Mouse (Mus musculus): ENCODE results near the gene Taldo1.

Taldo1 gene

DNA sequence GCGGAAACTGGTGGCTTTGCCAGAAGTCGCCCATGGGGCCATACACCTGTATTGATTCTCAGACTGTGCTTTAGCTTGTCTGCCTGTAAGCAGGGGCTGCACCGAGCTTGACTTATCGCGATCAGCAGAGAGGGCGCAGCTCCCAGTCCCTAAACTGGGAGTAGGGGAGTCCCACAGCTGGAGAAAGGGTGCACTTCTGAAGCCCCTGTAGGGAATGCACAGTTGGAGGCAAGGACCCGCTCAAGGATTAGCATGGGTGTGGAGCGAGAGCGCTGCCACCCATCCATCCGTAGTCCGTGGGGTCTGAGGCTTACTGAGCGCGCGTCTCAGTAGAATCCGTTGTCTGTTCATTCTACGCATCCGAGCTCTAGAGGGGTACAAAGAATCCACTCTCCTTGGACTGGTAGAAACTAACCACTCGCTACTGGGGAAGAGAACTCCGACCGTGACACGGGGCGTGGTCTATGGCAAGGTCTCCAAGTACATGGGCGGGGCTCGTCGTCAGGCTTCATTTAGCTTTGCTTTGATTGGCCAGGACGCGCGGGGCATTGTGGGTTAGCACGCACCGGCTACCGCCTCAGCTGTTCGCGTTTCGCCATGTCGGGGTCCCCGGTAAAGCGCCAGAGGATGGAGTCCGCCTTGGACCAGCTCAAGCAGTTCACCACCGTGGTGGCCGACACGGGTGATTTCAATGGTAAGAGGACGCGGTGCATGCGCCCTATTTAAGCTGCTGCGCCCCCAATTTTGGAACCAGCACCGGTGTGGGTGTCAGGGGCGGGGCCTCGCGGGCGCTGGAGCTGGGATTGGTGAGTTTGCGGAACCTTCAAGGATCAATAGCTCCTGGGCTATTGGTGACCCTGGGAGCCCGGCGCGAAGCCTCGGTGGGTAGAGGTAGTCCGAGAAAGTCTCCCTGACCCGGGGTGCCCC is at the start of gene Taldo1:
Taldo1 (plus strand) TSS at position 575 of the 927 bp plus-strand sequence.
- DNase-seq (ENCODE audit: low read depth, low spot score): peak; percentile 94

DNA sequence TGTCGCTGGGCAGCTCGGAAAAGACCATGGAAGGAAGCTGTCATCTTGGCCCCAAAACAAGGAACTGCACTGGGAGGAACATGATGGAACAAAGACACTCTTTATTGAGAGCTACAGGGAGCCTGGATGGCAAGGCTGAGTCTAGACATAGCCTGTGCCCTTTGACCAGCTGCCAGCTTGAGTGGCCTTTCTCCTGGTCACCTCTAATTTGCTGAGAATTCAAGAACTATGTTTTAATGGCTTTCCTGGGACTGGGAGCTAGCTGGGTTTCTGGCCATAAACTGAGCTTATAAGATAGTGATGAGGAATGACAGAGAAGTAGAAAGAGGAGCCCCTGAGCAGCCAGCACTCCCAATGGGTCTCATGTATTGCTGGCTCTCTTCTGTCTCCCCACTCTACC is 48.8 kb upstream of the Taldo1 start:
- no peak for DNase-seq (ENCODE audit: low read depth, low spot score)

DNA sequence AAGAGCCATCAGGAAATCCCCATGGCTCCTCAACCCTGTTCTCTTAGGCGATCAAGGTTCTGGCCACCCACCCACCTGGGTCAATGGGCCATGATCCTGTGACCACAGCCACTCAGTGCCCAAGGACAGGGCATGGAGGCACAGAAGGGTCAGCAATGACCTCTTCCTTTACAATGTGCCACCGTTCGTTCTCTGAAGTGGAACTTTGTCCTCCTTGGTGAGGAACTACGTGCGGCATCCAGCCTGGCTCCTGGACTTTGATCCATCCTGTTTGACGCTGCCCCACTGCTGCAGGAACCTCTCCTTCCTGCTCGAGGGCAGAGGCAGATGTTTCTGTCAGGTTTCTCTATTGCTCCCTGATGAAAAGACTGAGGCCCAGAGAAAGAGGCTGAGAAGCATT is 48.3 kb upstream of the Taldo1 start:
- DNase-seq (ENCODE audit: low read depth, low spot score): no peak

DNA sequence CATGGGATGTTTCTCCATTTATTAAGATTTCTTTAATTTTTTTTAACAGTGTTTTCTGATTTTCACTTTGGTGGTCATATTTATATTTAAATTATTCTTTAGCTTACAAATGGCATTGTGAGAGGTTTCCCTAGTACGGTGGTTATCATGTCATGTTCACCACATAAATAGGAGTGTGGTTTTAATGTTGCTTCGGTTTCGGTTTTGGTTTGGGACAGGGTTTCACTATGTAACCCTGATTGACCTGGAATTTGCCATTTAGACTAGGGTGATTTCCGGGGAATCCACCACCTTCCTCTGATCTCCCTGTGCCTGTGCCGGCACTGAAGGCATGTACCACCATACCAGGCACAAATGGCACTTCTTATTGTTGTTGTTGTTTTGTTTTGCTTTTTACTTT is 47.2 kb upstream of the Taldo1 start:
- peak; percentile 78 for DNase-seq (ENCODE audit: low read depth, low spot score)

DNA sequence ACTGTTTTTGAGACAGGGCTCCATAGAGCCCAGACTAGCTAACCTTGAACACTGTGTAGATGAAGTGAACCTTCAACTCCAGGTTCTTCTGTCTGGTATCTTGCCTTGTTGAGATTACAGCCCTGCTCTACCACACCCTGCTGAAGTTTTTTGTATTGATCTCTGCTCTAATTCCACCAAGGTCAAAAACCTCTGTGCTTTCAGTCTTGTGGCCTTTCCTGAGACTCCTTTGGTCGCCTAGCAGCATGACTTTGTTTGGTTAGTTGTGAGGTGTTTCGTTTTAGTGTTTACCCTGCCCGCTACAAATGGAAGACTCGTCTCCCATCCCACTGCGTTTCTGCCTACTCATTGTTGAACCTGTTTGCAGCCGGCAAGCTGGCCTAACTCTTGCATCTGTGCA is 40.9 kb upstream of the Taldo1 start:
- DNase-seq (ENCODE audit: low read depth, low spot score): no peak

DNA sequence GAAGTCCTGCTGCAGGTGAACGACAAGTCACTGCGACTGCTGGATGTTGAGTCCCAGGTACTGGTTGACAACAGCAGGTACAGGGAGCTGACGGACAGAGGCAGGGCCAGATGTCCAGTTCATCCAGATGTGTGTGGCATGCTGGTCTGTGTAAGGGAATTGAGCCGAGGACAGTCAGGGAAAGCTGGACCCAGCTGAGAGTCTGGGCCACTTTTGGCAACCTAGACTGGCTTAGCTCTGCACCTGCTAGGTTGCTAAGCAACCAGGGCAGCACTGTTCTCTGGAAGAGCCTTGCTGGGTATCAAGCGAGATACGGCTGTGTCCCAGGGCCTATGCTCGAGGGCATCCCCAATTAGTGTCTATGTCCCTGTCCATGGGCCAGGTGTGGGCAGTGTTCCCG is 36.9 kb upstream of the Taldo1 start:
- no peak for DNase-seq (ENCODE audit: low read depth, low spot score)

DNA sequence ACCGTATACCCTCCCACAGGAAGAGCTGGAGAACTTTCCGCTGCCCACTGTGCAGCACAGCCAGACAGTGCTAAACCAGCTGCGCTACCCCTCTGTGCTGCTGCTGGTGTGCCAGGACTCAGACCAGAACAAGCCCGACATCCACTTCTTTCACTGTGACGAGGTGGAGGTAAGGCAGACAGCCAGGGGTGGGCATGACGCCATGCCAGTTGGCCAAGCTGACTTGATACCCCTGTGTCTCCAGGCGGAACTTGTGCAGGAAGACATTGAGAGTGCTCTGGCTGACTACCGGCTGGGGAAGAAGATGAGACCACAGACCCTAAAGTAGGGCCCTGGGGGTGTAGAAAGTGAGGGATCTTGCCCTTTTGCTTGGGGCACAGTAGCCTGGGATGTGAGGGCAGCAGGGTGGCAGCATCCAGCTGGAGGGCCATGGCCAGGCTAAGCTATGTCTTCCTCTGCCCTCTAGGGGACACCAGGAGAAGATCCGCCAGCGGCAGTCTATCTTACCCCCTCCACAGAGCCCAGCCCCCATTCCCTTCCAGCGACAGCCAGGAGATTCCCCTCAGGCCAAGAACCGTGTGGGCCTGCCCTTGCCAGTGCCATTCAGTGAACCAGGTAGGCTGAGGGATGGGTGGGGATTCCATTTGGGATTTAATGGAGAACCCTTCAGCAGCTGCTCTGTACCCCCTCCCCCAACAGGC is 36.2 kb upstream of the Taldo1 start:
- no peak for DNase-seq (ENCODE audit: low read depth, low spot score)

DNA sequence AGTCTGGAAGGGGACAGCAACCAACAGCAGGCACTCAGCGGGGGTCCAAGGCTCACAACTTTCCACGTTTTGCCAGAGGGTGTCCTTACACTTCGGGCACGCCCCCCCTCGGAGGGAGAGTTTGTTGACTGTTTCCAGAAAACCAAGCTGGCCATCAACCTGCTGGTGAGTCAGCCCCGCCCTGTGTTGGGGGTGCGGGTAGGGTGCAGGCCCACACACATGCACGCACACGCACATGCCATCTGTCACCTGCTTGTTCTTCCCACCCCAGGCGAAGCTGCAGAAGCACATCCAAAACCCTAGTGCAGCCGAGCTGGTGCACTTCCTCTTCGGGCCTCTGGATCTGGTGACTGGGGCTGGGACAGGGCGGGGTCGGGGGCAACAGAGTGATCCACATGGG is 35.0 kb upstream of the Taldo1 start:
- DNase-seq (ENCODE audit: low read depth, low spot score): no peak

DNA sequence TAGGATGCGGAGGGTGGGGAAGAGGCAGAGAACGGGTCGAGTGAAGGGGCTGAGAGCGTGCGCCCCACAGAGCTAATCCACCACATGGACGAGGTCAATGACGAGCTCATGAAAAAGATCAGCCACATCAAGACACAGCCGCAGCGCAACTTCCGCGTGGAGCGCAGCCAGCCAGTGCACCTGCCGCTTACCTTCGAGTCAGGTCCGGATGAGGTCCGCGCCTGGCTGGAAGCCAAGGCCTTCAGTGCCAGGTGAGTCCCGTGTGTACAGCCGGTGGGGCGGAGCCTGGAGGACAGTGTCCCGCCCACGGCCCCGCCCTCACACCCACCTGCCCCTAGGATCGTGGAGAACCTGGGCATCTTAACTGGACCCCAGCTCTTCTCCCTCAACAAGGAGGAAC is 30.5 kb upstream of the Taldo1 start:
- DNase-seq (ENCODE audit: low read depth, low spot score): peak; percentile 60

DNA sequence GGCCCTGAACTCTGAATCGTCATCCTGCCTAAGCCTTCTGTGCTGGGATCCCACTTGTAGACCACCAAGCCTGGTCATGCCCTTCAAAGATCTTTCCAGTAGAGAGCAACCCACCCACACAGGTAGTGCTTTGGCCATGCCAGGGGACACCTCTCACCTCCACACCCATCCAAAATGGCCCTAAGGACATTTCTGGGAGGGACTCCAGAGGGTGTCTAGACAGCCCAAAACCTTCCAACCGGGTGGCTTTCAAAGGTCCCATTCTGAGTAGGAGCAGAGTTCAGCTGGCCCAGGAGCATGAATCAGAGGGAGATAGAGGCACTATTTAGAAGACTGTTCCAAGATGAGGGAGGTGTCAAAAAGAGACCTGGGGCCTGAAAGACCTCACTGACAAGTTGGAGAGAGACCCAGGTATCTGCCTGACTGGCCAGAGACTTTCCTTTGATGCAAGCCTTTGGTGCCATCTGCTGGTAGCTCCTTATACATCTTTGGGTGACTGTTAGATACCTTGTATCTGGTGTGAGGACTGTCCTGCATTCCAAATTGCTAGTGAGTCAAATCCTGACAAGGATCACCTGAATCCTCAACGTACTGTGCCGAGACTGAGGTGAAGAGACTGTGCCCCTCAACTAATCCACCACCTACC is 28.8 kb upstream of the Taldo1 start:
- DNase-seq (ENCODE audit: low read depth, low spot score): peak; percentile 78

DNA sequence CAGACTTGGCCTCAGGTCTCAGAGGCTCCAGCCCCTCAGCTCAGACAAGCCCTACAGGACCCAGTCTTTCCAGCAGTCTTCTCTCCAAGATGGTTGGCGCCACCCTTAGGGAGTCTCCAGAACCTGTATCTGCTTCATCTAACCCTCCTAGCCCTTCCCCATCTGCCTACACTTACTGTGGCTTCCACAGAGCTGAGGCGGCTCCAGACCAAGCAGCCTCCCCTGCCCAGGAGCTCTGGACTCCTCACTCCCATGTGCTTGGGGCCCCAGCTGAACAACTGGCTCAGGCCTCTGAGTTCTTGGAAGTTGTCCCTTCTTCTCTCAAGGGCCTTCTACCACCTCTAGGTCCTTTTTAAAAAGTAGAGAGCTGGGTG is 28.3 kb upstream of the Taldo1 start:
- no peak for DNase-seq (ENCODE audit: low read depth, low spot score)

DNA sequence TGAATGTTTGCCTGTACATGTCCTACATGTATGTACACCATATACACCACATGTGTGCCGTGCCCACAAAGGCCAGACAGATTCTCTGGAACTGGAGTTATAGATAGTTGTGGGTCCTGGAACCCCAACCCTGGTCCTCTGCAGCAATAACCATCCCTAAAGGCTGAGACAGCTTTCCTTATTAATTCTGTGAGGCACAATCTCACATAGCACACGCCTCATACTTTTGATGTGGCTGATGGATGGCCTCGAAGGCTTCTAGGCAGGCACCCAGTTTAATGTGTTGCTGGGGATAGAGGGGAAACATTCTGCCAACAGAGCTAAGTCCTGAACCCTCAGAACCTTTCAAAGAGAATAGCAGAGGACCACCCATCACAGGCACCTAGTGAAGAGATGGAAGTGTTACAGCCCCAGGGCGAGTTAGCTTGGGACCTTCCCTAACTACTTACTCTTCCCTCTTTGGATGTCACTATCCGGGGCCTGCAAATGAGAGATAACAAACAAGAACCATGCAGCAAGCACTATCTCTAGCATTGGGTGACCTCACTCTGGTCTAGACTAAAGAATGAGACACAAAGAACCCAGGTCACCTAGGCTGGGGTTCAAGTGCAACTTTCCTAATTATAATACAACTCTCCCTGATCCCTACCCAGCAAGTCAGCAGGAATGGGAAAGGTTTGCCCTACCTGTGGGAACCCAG is 27.5 kb upstream of the Taldo1 start:
- no peak for DNase-seq (ENCODE audit: low read depth, low spot score)

DNA sequence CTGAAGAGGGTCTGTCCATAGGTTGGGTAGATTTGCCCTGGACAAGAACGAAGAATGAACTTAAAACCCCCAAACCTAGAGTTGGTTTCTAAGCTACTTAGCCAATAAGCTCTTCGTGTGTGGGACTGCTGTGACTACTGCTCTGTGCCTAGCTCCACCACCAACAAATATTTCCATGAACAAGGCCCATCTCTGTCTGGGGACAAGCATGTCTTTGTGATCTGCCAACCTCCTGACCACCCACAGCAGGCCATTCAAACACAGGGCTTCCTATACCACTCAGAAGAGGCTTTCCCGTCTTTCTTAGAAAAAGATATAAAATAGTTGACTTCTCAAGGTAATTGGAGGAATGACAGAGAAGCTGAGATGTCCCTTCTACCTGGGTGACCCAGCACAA is 27.0 kb upstream of the Taldo1 start:
- DNase-seq (ENCODE audit: low read depth, low spot score): no peak

DNA sequence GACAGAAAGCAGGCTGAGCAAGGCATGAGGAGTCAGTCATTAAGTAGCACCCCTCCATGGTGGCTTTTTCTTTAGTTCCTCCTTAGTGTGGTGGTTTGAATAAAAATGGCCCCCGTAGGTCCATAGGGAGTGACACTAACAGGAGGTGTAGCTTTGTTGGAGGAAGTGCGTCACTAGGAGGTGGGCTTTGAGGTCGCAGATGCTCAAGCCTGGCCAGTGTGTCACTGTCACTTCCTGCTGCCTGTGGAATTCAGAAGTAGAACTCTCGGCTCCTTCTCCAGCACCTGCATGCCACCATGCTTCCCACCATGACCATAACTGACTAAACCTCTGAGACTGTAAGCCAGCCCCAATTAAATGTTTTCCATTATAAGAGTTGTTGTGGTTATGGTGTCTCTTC is 24.6 kb upstream of the Taldo1 start:
- DNase-seq (ENCODE audit: low read depth, low spot score): no peak

DNA sequence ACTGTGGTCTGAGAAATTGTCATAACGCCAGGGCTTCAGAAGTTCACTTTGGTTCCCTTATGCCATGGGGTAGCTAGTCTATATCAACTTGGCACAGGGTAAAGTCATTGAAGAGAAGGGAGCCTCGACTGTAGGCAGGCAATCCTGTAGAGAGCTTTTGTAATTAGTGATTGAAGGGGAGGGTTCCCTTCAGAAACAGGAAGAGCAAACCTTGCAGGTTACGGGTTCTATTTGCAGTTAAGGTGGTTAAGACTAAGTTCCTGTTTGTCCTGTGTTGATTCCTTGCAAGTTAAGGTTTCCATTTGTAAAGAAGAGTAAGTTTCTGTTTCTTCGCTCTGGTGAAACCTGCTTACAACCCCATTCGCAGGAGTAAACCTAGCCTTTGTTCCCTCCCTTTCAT is 22.1 kb upstream of the Taldo1 start:
- no peak for DNase-seq (ENCODE audit: low read depth, low spot score)

DNA sequence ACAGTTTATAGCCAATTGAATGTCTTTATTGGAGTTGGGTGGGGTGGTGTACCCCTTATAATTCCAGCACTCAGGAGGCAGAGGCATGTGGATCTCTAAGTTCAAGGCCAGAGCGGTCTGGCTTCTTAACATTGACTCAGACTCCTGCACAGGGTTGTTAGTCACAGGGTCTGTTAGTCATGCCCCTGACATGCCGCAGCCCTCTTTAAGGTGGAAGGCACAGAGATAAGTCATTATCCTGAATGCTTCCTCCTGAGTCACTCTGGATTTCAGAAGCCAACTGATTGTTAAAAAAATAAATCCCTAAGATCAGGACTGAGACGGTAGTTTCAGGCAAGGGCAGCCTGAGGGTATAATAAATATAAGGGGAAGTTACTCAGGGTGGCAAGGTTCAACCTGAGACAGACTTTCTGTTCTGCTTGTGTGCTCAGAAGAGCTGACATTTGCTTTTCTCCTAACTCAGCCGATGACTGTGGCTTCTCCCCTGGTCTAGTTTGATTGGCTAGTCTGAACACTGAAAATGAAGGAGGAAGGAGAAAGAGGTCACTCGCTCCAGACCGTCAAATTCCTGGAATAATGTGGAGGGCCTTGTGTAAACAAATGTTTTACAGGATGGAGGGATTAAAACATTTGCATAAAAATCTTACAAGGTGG is 19.9 kb upstream of the Taldo1 start:
- no peak for DNase-seq (ENCODE audit: low read depth, low spot score)

DNA sequence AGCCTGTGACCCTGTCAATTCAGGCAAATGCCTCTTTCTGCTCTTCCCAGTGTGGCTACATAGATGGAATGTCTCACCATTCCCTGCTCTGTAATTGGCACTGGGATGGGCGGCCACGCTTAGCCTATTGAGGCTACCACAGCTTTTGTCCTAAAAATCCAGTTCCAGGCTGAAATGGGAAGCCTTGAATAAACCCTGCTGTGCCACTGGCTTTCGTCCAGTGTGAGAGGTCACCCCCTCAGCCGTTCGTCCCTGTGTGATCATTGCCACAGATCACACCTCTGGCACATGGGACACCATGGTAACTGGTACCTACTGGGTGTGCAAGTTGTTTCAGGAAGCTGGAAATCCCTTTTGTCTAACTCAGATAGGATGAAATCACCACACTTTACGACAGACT is 18.4 kb upstream of the Taldo1 start:
- DNase-seq (ENCODE audit: low read depth, low spot score): no peak

DNA sequence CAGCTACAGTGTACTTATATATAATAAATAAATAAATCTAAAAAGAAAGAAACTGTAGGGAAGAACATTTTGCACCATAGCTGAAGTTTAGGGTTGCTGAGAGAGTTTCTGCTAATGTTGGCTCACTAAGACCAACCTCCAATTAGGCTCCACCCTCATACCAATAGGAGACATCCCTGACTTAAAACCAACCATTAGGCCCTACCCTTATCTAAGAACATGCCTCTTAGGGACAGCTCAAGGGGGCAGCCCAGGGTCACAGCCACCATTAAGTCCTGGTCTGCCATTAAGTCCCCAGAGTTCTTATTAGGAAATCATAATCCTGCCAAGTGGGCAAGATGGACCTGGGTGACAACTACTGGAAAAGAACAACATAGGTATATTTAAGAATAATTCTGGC is 17.6 kb upstream of the Taldo1 start:
- DNase-seq (ENCODE audit: low read depth, low spot score): no peak

DNA sequence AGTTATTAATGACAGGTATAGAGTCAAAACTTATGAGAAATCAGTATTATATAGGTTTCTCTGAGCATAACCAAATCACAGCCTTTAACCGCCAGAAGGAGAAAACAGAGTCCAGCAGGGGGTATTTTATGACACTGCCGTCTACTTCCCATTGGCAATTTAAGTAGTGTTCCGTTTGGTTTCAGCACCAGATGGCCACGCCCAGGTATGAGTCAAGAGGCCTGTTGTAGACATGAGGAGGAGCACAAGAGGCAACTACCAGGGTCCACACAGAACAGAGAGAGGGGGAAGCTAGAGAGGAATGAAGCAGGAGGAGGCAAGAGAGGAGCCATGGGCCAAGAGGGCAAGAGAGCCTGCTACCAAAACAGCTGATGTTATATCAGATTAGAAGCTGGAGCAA is 12.4 kb upstream of the Taldo1 start:
- no peak for DNase-seq (ENCODE audit: low read depth, low spot score)

DNA sequence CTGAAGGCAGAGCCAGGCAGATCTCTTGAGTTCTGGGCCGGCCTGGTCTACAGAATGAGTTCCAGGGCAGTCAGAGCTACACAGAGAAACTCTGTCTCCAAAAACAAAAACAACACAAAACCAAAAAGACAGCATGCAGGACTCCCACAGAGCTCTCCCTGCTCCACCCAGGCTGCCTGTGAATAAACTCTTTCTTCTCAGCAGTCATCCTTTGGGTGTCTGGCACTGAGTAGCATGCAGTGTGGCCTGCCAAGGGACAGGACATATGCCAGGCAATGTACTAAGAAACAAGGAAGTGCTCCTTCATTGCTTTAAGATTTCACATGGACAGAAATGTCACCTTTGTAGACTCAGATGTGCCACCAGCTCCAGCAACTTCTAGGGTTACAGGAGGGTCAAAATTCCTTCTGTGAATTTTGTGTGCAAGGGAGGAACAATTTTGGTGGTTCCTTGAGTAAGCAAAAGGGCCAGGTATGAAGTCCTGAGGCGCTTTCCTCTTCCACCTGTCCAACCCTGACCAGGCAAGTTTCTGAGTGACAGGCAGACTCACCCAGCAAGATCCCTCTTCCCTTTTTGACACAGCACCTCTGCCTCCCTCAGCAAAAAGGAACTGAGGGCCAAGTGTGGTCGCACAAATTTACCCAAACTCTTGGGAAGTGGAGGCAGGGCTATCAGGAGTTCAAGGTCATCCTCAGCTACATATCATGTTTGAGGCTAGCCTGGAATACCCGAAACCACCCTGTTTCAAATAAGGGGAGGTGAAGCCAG is 10.7 kb upstream of the Taldo1 start:
- no peak for DNase-seq (ENCODE audit: low read depth, low spot score)
